Mouse (Mus musculus) CH12.LX (cell line): ENCODE results near the gene Arhgef38.
A peak's percentile ranks its signal among the peaks of the same experiment; 100 is the strongest.

ENCODE experiments used
- CTCF ChIP-seq, 2 experiments: IDR thresholded peaks in 1 of 2; conservative IDR thresholded peaks in 1 of 2; 2 replicates each; pipeline ENCODE4 v1.5.1; 2011 to 2012; ENCODE audit warnings: low read depth in 2 of 2, low read length in 2 of 2, improper control_type of control experiment in 1 of 2, inconsistent platforms in 1 of 2, mild to moderate bottlenecking in 1 of 2, moderate library complexity in 1 of 2
- EP300 ChIP-seq: IDR thresholded peaks from 2 replicates; pipeline ENCODE4 v1.6.1; 2011; ENCODE audit warnings: low read length, improper control_type of control experiment
- GABPA ChIP-seq: IDR thresholded peaks from 2 replicates; pipeline ENCODE4 v1.6.1; 2012; ENCODE audit warnings: low read depth, low read length, improper control_type of control experiment, inconsistent platforms; ENCODE audit not compliant: insufficient replicate concordance
- HCFC1 ChIP-seq: IDR thresholded peaks from 2 replicates; pipeline ENCODE4 v1.6.1; 2012; ENCODE audit warnings: low read depth, mild to moderate bottlenecking, inconsistent platforms, low read length, improper control_type of control experiment
- MYC ChIP-seq: IDR thresholded peaks from 2 replicates; pipeline ENCODE4 v1.6.1; 2011; ENCODE audit warnings: low read depth, mild to moderate bottlenecking, improper control_type of control experiment, low read length
- NRF1 ChIP-seq: IDR thresholded peaks from 2 replicates; pipeline ENCODE4 v1.6.1; 2014; ENCODE audit warnings: low read depth, mild to moderate bottlenecking, inconsistent platforms, low read length, improper control_type of control experiment, moderate library complexity
- POLR2A ChIP-seq: IDR thresholded peaks from 2 replicates; pipeline ENCODE4 v1.6.1; 2011; ENCODE audit warnings: low read depth, mild to moderate bottlenecking, improper control_type of control experiment, low read length
- POLR2AphosphoS2 ChIP-seq: IDR thresholded peaks from 2 replicates; pipeline ENCODE4 v1.6.1; 2011; ENCODE audit warnings: low read depth, low read length, improper control_type of control experiment
- SMC3 ChIP-seq: IDR thresholded peaks from 2 replicates; pipeline ENCODE4 v1.6.1; 2011; ENCODE audit warnings: low read depth, low read length, improper control_type of control experiment
- ZC3H11A ChIP-seq: IDR thresholded peaks from 2 replicates; pipeline ENCODE4 v1.6.1; 2012; ENCODE audit warnings: low read depth, mild to moderate bottlenecking, inconsistent platforms, low read length, improper control_type of control experiment

GRCm38 (mm10) chr3:133090247-133091120 lies 144.3 kb downstream of the Arhgef38 start:
- TF ChIP-seq MYC, result peak; percentile 63; the same call in 1 of the 2 replicates
- TF ChIP-seq GABPA, result no peak
- TF ChIP-seq CTCF (conservative IDR thresholded peaks at IDR 0.05 in 1 of 2, IDR thresholded peaks at IDR 0.05 in 1 of 2; ENCODE audit: low read depth in 2 of 2, low read length in 2 of 2), result no peak
- TF ChIP-seq POLR2AphosphoS2, result no peak
- TF ChIP-seq EP300, result peak; percentile 56; the same call in 1 of the 2 replicates
- TF ChIP-seq SMC3, result no peak
- TF ChIP-seq NRF1, result no peak
- TF ChIP-seq POLR2A, result no peak
- no peak for TF ChIP-seq HCFC1
- TF ChIP-seq ZC3H11A, result no peak
